Mouse (Mus musculus) heart, embryonic 16.5 days (tissue): ENCODE data around the gene Slx4ip. TPM values are rescaled to one million over a fixed set of nuclear protein-coding genes. Genes with fewer than 3 reads are reported as not detected.

Source experiments
- ATAC-seq: fragments of 200-750 bp; cut with Nextera tagmentation; replicated peaks from 2 replicates; pipeline ENCODE4 v1.8.0; 2017; ENCODE audit warnings: moderate number of reproducible peaks; ENCODE audit not compliant: insufficient read depth, low FRiP score; ENCODE audit errors: extremely low read depth
- H3K27ac ChIP-seq: fragments of 300-500 bp; sonication (generic); 2 replicates; pipeline ENCODE4 v1.5.1; 2014; ENCODE audit warnings: mild to moderate bottlenecking, low read length, control low read depth, moderate library complexity
- H3K27me3 ChIP-seq: fragments of 300-500 bp; sonication (generic); 2 replicates; pipeline ENCODE4 v1.6.1; 2014; ENCODE audit warnings: low read length, mixed read lengths; ENCODE audit not compliant: control insufficient read depth, insufficient read depth
- H3K36me3 ChIP-seq: fragments of 300-500 bp; sonication (generic); 2 replicates; pipeline ENCODE4 v1.6.1; 2014; ENCODE audit not compliant: control insufficient read depth, insufficient read depth
- H3K4me1 ChIP-seq: fragments of 300-500 bp; sonication (generic); 2 replicates; pipeline ENCODE4 v1.6.1; 2014; ENCODE audit warnings: low read length, mixed read lengths; ENCODE audit not compliant: control insufficient read depth, insufficient read depth
- H3K4me2 ChIP-seq: fragments of 300-500 bp; sonication (generic); 2 replicates; pipeline ENCODE4 v1.6.1; 2014; ENCODE audit warnings: low read depth, mild to moderate bottlenecking, control low read depth, low read length
- H3K4me3 ChIP-seq: fragments of 300-500 bp; sonication (generic); 2 replicates; pipeline ENCODE4 v1.5.1; 2014; ENCODE audit warnings: mild to moderate bottlenecking, control low read depth, low read length
- H3K9ac ChIP-seq: fragments of 300-500 bp; sonication (generic); 2 replicates; pipeline ENCODE4 v1.6.1; 2014; ENCODE audit warnings: low read length, control low read depth
- H3K9me3 ChIP-seq: fragments of 300-500 bp; sonication (generic); replicated peaks from 2 replicates; pipeline ENCODE4 v1.6.1; 2016; ENCODE audit warnings: low read length; ENCODE audit not compliant: control insufficient read depth
- WGBS: fragments of 180-500 bp; shearing (Covaris S2); extraction: QIAGEN DNeasy Blood & Tissue Kit; methylation state at CpG from one replicate; pipeline ENCODE4 v1.1.7; 2014; 5-methylcytosine and 5-hydroxymethylcytosine counted together
- polyA plus RNA-seq: library from polyadenylated mRNA; unstranded; fragments of >200 nt; fragmentation: Nextera tagmentation; extraction: Ambion mirVana; gene quantifications from 2 replicates; pipeline ENCODE4 v1.2.1, GENCODE M21; 2015

Gene Slx4ip
- polyA plus RNA-seq, 1 experiment from 2014 or later = 4.3 TPM

GRCm38 (mm10) chr2:136896131-136896530 lies 5.1 kb downstream of the Slx4ip start:
- 74% methylated on average over 2 of the region's 2 CpGs for WGBS
- Histone ChIP-seq H3K36me3 (no peaks in the 10 kb centered on the region), H3K27ac (no peak overlapping the region), H3K9ac (no peak overlapping the region), H3K4me2 (no peak overlapping the region), H3K9me3 (no peaks in the 10 kb centered on the region), H3K27me3 (no peaks in the 10 kb centered on the region), H3K4me1 (0 out of 2 replicates have a peak, but pooled peaks cover 5% of the 10 kb centered on the region), H3K4me3 (no peak overlapping the region)
- no peak for ATAC-seq

DNA sequence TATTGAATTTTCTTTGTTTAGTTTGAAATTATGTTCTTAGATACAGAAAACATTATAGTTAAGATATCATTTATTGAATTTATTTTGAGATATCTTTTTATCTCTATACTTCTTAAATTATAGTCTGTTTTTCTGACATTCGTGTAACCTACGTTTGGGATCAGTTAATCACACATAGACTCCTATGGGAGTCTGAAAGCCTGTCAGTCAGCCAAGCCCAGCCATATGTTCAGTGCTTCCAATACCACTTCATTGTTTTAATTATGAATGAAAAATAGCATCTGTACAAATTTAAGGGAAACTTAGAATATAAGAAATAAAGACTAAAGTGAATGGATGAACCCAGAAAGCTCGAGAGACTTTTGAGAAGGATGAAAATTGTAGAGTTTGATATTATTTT lies 17.6 kb downstream of the Slx4ip start:
- Histone ChIP-seq H3K4me2 (no peak overlapping the region), H3K27ac (no peak overlapping the region), H3K9ac (no peak overlapping the region), H3K36me3 (peaks cover 4% of the 10 kb centered on the region; the same call in 1 of the 2 replicates), H3K4me3 (no peak overlapping the region), H3K9me3 (no peaks in the 10 kb centered on the region), H3K4me1 (peaks cover 10% of the 10 kb centered on the region), H3K27me3 (no peaks in the 10 kb centered on the region)
- 82% methylated on average over 3 of the region's 3 CpGs for WGBS
- no peak for ATAC-seq

DNA sequence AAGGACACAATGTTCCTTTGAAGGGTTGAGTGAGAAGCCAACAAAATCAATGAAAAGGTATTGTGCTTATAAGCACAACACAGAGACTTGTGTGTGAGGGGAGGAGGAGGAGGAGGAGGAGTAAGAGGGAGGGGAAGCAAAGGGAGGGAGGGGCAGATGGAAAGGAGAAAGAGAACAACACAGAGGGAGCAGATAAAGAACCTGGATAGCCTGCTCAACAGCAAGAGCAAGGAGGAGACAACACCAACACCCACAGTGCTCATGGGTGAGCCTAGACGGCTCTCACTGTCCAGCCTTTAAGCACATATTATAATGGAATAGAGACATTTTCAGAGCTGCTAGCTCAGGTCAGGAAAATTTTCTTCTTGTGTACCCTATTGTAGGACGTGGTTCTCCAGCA lies 18.3 kb downstream of the Slx4ip start:
- Histone ChIP-seq H3K4me1 (peaks cover 10% of the 10 kb centered on the region), H3K4me2 (no peak overlapping the region), H3K27me3 (no peaks in the 10 kb centered on the region), H3K36me3 (peaks cover 4% of the 10 kb centered on the region; the same call in 1 of the 2 replicates), H3K4me3 (no peak overlapping the region), H3K9me3 (no peaks in the 10 kb centered on the region), H3K27ac (no peak overlapping the region), H3K9ac (no peak overlapping the region)
- no peak for ATAC-seq
- 66% methylated on average over 2 of the region's 2 CpGs for WGBS

DNA sequence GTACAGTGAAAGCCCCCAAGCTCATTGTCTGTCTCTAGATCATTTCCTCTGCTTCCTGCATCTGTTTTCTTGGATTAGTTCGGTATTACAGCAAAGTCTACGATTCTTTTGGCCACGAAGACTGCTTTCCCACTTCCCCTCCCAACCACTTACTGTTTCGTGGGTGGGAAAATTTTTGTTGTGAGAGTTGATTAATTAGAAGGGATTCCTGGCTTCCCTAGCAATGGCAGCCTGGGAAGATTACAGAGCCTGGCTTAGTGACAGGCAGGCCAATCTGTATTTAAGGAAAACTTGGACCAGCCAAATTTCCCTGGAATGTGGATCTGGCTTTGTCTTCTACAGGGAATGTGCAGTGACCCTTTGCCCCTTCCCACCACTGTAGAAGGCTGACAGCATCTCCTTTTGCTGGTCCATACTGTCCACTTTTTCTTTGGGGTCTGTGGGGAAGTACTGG lies 21.0 kb downstream of the Slx4ip start:
- Histone ChIP-seq H3K4me1 (peaks cover 10% of the 10 kb centered on the region), H3K27me3 (no peaks in the 10 kb centered on the region), H3K4me3 (no peak overlapping the region), H3K9me3 (no peaks in the 10 kb centered on the region), H3K27ac (peak overlapping the region; percentile 65), H3K4me2 (no peak overlapping the region), H3K9ac (no peak overlapping the region), H3K36me3 (no peaks in the 10 kb centered on the region)
- ATAC-seq = peak; percentile 71
- 25% methylated on average over 4 of the region's 4 CpGs for WGBS

- Histone ChIP-seq H3K27me3 (no peaks in the 10 kb centered on the region), H3K36me3 (no peaks in the 10 kb centered on the region), H3K9me3 (no peaks in the 10 kb centered on the region), H3K4me3 (no peak overlapping the region), H3K4me1 (peaks cover 10% of the 10 kb centered on the region), H3K27ac (no peak overlapping the region), H3K9ac (no peak overlapping the region), H3K4me2 (no peak overlapping the region)
- WGBS = 80% methylated on average over 3 of the region's 3 CpGs
- ATAC-seq = no peak
Measured at GRCm38 (mm10) chr2:136913021-136913420, 22.0 kb downstream of the Slx4ip start.

DNA sequence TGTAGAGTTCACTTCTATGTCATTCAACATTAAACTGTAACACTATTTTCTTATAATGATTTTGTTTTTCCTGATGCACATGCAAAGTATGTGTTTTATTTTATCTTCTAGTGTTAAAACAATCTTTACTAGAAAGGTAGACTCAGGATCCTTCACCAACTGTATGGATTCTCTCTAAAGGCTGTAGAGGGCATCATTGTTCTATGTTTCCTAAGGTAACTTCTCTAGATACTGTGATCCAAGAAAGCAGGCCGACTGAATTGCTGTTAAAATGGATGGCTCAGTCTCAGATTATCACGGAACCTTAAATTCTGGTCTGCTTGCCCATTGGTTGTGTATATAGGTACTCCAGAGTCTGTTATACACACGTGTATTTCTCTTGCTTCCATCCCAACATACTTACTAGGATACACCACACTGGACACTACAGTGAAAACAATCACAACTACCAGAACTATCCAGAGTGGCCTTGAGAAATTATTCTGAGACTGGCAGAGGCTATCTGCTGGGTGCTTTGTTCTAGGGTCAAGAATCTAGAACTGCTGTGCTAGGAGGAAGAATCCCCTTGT lies 23.4 kb downstream of the Slx4ip start:
- Histone ChIP-seq H3K4me3 (no peak overlapping the region), H3K4me2 (no peak overlapping the region), H3K36me3 (no peaks in the 10 kb centered on the region), H3K27me3 (no peaks in the 10 kb centered on the region), H3K4me1 (peaks cover 10% of the 10 kb centered on the region), H3K9ac (no peak overlapping the region), H3K9me3 (no peaks in the 10 kb centered on the region), H3K27ac (no peak overlapping the region)
- 0 out of 2 replicates have a peak, but pooled peaks have one; percentile 42 for ATAC-seq
- WGBS = 34% methylated on average over 3 of the region's 3 CpGs

DNA sequence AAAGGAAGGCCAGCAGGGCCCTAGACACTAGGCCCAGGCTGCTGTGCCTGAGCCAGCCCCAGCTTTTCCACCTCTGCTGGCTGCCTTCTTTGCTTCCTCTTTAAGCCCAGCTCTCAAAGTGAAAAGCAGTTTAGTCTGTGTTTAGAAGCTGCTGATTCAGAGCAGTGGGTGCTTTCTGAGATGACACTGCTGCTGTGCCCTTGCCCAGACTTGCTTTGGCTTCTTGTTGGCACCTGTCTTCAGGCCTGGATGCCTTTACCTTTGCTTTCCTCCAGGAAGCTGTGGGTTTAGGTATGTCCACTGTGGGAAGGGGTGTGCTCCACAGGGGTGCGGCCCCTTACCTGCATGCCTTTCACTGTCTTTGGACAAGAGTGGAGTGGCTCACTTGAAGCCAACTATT lies 28.4 kb downstream of the Slx4ip start:
- 92% methylated on average over 1 of the region's 1 CpGs for WGBS

GRCm38 (mm10) chr2:136920257-136920993 lies 29.4 kb downstream of the Slx4ip start:
- Histone ChIP-seq H3K27ac (no peak overlapping the region), H3K4me2 (no peak overlapping the region), H3K36me3 (no peaks in the 10 kb centered on the region), H3K27me3 (no peaks in the 10 kb centered on the region), H3K9me3 (no peaks in the 10 kb centered on the region), H3K9ac (no peak overlapping the region), H3K4me3 (no peak overlapping the region), H3K4me1 (peaks cover 10% of the 10 kb centered on the region)
- ATAC-seq = no peak
- WGBS = 51% methylated on average over 3 of the region's 3 CpGs

More for the DNA sequence above, 28.4 kb downstream of the Slx4ip start:
- H3K4me2 ChIP-seq = no peak overlapping the region
- H3K36me3 ChIP-seq = no peaks in the 10 kb centered on the region
- H3K4me1 ChIP-seq = peaks cover 10% of the 10 kb centered on the region
- no peak for ATAC-seq
- H3K27ac ChIP-seq = no peak overlapping the region
- H3K9me3 ChIP-seq = no peaks in the 10 kb centered on the region
- no peaks in the 10 kb centered on the region for H3K27me3 ChIP-seq
- no peak overlapping the region for H3K4me3 ChIP-seq
- H3K9ac ChIP-seq = no peak overlapping the region

- H3K4me3 ChIP-seq = no peak overlapping the region
- peaks cover 10% of the 10 kb centered on the region for H3K4me1 ChIP-seq
- no peak overlapping the region for H3K4me2 ChIP-seq
- H3K9me3 ChIP-seq = no peaks in the 10 kb centered on the region
- WGBS = 42% methylated on average over 4 of the region's 4 CpGs
- peak; percentile 23; the same call in 1 of the 2 replicates for ATAC-seq
- no peak overlapping the region for H3K9ac ChIP-seq
- H3K27me3 ChIP-seq = no peaks in the 10 kb centered on the region
- H3K27ac ChIP-seq = no peak overlapping the region
- H3K36me3 ChIP-seq = no peaks in the 10 kb centered on the region
Measured at GRCm38 (mm10) chr2:136921003-136921408, 30.0 kb downstream of the Slx4ip start.
